Mouse (Mus musculus): ENCODE data around the gene Plcb4.

- TF ChIP-seq POLR2A (IDR thresholded peaks at IDR 0.05; ENCODE audit: extremely low read depth, insufficient read depth, low read length) (no peak), CTCF (IDR thresholded peaks at IDR 0.05; ENCODE audit: extremely low read depth, insufficient read depth, low read length) (no peak)
These were observed 399.6 kb downstream of the Plcb4 start for GRCm38 (mm10) chr2:136058398-136058797.
